Mouse (Mus musculus) CH12.LX (cell line): ENCODE data around the gene Akr1c20.

ENCODE experiments used
- CTCF ChIP-seq, 2 experiments: IDR thresholded peaks in 1 of 2; conservative IDR thresholded peaks in 1 of 2; 2 replicates each; pipeline ENCODE4 v1.5.1; 2011 to 2012; ENCODE audit warnings: low read depth in 2 of 2, low read length in 2 of 2, improper control_type of control experiment in 1 of 2, inconsistent platforms in 1 of 2, mild to moderate bottlenecking in 1 of 2, moderate library complexity in 1 of 2
- E2F4 ChIP-seq: IDR thresholded peaks from 2 replicates; pipeline ENCODE4 v1.6.1; 2011; ENCODE audit warnings: low read depth, low read length, improper control_type of control experiment; ENCODE audit not compliant: insufficient replicate concordance
- GABPA ChIP-seq: IDR thresholded peaks from 2 replicates; pipeline ENCODE4 v1.6.1; 2012; ENCODE audit warnings: low read depth, low read length, improper control_type of control experiment, inconsistent platforms; ENCODE audit not compliant: insufficient replicate concordance
- HCFC1 ChIP-seq: IDR thresholded peaks from 2 replicates; pipeline ENCODE4 v1.6.1; 2012; ENCODE audit warnings: low read depth, mild to moderate bottlenecking, inconsistent platforms, low read length, improper control_type of control experiment
- MAZ ChIP-seq: IDR thresholded peaks from 2 replicates; pipeline ENCODE4 v1.6.1; 2012; ENCODE audit warnings: low read depth, mild to moderate bottlenecking, inconsistent platforms, low read length, improper control_type of control experiment, moderate library complexity
- POLR2AphosphoS2 ChIP-seq: IDR thresholded peaks from 2 replicates; pipeline ENCODE4 v1.6.1; 2011; ENCODE audit warnings: low read depth, low read length, improper control_type of control experiment
- USF2 ChIP-seq: conservative IDR thresholded peaks from 2 replicates; pipeline ENCODE4 v1.6.1; 2011; ENCODE audit warnings: low read depth, low read length, improper control_type of control experiment
- ZKSCAN1 ChIP-seq: IDR thresholded peaks from 2 replicates; pipeline ENCODE4 v1.6.1; 2012; ENCODE audit warnings: low read depth, inconsistent platforms, low read length, improper control_type of control experiment, borderline replicate concordance

GRCm38 (mm10) chr13:4523201-4523838 lies at the start of gene Akr1c20:
- no peak for TF ChIP-seq CTCF (conservative IDR thresholded peaks at IDR 0.05 in 1 of 2, IDR thresholded peaks at IDR 0.05 in 1 of 2; ENCODE audit: low read depth in 2 of 2, low read length in 2 of 2)
- TF ChIP-seq ZKSCAN1, result no peak
- TF ChIP-seq MAZ, result no peak
- no peak for TF ChIP-seq POLR2AphosphoS2
- no peak for TF ChIP-seq E2F4
- TF ChIP-seq HCFC1, result no peak
- TF ChIP-seq GABPA, result no peak
- TF ChIP-seq USF2, result no peak
